Mouse (Mus musculus) bone marrow, adult 2 months (tissue): ENCODE results near the gene Gtf2a1.
"Not testable (repeated sequence)": the region's sequence is repeated elsewhere in the genome, so short reads cannot be mapped to it uniquely, and the experiment has no call there.

Experiments used
- CTCF ChIP-seq: fragments of 200-500 bp; IDR thresholded peaks from 2 replicates; pipeline ENCODE4 v1.5.1; 2011; ENCODE audit warnings: low read length, control low read depth; ENCODE audit not compliant: control insufficient read depth, insufficient read depth
- POLR2A ChIP-seq: fragments of 200-500 bp; IDR thresholded peaks from 2 replicates; pipeline ENCODE4 v1.6.1; 2011; ENCODE audit warnings: low read depth, mild to moderate bottlenecking, control low read depth, low read length, borderline replicate concordance; ENCODE audit not compliant: control insufficient read depth

- not testable (repeated sequence) for TF ChIP-seq CTCF, POLR2A
Measured at GRCm38 (mm10) chr12:91585815-91586214, 4.5 kb downstream of the Gtf2a1 start.
